Mouse (Mus musculus) spleen, adult 2 months (tissue): Measurements from ENCODE around the gene Itih4. TPM values are rescaled to one million over a fixed set of nuclear protein-coding genes. Genes with fewer than 3 reads are reported as not detected.
A peak's percentile ranks its signal among the peaks of the same experiment; 100 is the strongest.

ENCODE experiments used
- DNase-seq, 2 experiments: peaks; one replicate each; pipeline versions ENCODE4 v3.0.0 to v3.0.0-alpha.2; 2012 to 2021; ENCODE audit warnings: low spot score in 2 of 2, low read depth in 1 of 2
- H3K27ac ChIP-seq: fragments of 200-500 bp; 2 replicates; pipeline ENCODE4 v1.5.1; 2012; ENCODE audit warnings: low read length, inconsistent platforms; ENCODE audit not compliant: insufficient read depth
- H3K27me3 ChIP-seq: fragments of 200-500 bp; 2 replicates; pipeline ENCODE4 v1.6.1; 2012; ENCODE audit warnings: mild to moderate bottlenecking, moderate library complexity, low read length, inconsistent platforms; ENCODE audit not compliant: control insufficient read depth, insufficient read depth
- H3K36me3 ChIP-seq: fragments of 200-500 bp; 2 replicates; pipeline ENCODE4 v1.6.1; 2012; ENCODE audit warnings: mild to moderate bottlenecking, low read length, inconsistent platforms; ENCODE audit not compliant: control insufficient read depth, insufficient read depth
- H3K4me1 ChIP-seq: fragments of 200-500 bp; 2 replicates; pipeline ENCODE4 v1.6.1; 2011; ENCODE audit warnings: inconsistent platforms; ENCODE audit not compliant: control insufficient read depth, insufficient read depth, insufficient read length
- H3K4me3 ChIP-seq: fragments of 200-500 bp; 2 replicates; pipeline ENCODE4 v1.5.1; 2011; ENCODE audit warnings: mild to moderate bottlenecking, inconsistent platforms; ENCODE audit not compliant: insufficient read depth, insufficient read length; ENCODE audit errors: extremely low read depth
- CTCF ChIP-seq: fragments of 200-500 bp; IDR thresholded peaks from 2 replicates; pipeline ENCODE4 v1.5.1; 2011; ENCODE audit warnings: mild to moderate bottlenecking, inconsistent platforms; ENCODE audit not compliant: insufficient read depth, insufficient read length, insufficient replicate concordance; ENCODE audit errors: extremely low read depth
- POLR2A ChIP-seq: fragments of 200-500 bp; IDR thresholded peaks from 2 replicates; pipeline ENCODE4 v1.6.1; 2011; ENCODE audit warnings: low read depth, low read length, inconsistent platforms
- WGBS: fragments of 180-500 bp; shearing (Covaris S2); methylation state at CpG from one replicate; pipeline ENCODE4 v1.1.7; 2018; 5-methylcytosine and 5-hydroxymethylcytosine counted together
- polyA plus RNA-seq: library from polyadenylated mRNA; depleted of rRNA; stranded (reverse); fragments of >200 nt; gene quantifications from 2 replicates; pipeline ENCODE4 v1.2.3, GENCODE M21; 2012; rRNA removed

Itih4 gene
- polyA plus RNA-seq = 0.50 and 1.2 TPM in 2 replicates

DNA sequence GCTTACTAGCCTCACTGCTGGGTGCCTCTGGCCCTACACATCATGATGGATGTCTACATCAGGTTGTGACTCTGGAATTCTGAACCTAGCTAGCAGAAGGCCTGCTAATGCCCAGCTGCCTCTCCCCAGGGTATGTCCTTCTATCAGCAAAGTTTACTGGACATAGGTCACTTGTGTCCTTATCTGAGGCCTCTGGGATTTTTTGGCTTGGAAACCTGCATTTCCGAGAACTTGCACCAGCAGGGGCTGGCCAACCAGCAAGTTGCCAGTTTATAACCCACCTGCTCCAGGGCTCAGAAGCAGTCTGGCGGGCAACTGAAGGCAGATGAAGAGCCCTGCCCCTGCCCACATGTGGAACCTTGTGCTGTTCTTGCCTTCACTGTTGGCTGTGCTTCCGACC, at the start of gene Itih4:
Itih4 (plus strand) TSS at position 273 of the 400 bp plus-strand sequence.
- H3K27ac ChIP-seq = no peak within 1 kb of the TSS
- no peaks in the 10 kb centered on the region for H3K36me3 ChIP-seq
- no peak within 1 kb of the TSS for H3K4me3 ChIP-seq
- TF ChIP-seq CTCF (no peak), POLR2A (no peak)
- H3K27me3 ChIP-seq = no peaks in the 10 kb centered on the region
- DNase-seq = no peak
- H3K4me1 ChIP-seq = peaks cover 3% of the 10 kb centered on the region; the same call in 1 of the 2 replicates
- WGBS = 93% methylated on average over 3 of the region's 3 CpGs

- DNase-seq = peak in 1 of 2 experiments; percentile 5
- Histone ChIP-seq H3K27me3 (no peaks in the 10 kb centered on the region), H3K4me1 (no peaks in the 10 kb centered on the region; the same call in 1 of the 2 replicates), H3K27ac (no peak overlapping the region), H3K36me3 (0 out of 2 replicates have a peak, but pooled peaks cover 1% of the 10 kb centered on the region), H3K4me3 (no peak overlapping the region)
- TF ChIP-seq POLR2A (no peak), CTCF (no peak)
- WGBS = 51% methylated on average over 14 of the region's 14 CpGs
Observed at GRCm38 (mm10) chr14:30837416-30837996, 48.8 kb upstream of the Itih4 start.

- Histone ChIP-seq H3K4me1 (no peaks in the 10 kb centered on the region), H3K27ac (no peak overlapping the region), H3K27me3 (no peaks in the 10 kb centered on the region), H3K36me3 (no peaks in the 10 kb centered on the region), H3K4me3 (no peak overlapping the region)
- TF ChIP-seq POLR2A (no peak), CTCF (no peak)
- no peak for DNase-seq
- WGBS = 97% methylated on average over 3 of the region's 3 CpGs
Observed at GRCm38 (mm10) chr14:30843701-30844100, 42.6 kb upstream of the Itih4 start.

DNA sequence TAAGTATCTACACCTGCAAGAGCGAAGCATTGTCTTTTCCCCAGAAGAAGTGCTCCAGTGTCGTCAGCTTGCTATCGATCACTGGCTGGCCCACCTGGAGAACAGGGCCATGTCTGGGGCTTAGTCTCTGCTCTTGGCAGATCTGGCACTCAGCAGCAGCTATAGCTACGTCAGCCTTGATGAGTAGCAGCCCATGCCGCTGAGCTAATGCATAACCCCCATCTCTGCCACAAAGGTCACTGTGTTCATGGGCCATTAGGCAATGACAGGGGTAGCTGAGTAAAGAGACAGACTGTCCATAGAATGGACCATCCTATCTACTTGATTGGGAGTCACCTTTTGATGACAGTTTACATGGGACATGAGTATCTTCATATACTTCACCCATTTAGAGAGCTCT, 35.8 kb upstream of the Itih4 start:
- DNase-seq = no peak
- Histone ChIP-seq H3K4me3 (no peak overlapping the region), H3K27me3 (no peaks in the 10 kb centered on the region), H3K36me3 (no peaks in the 10 kb centered on the region), H3K27ac (no peak overlapping the region), H3K4me1 (no peaks in the 10 kb centered on the region)
- 93% methylated on average over 5 of the region's 5 CpGs for WGBS
- TF ChIP-seq POLR2A (no peak), CTCF (no peak)

DNA sequence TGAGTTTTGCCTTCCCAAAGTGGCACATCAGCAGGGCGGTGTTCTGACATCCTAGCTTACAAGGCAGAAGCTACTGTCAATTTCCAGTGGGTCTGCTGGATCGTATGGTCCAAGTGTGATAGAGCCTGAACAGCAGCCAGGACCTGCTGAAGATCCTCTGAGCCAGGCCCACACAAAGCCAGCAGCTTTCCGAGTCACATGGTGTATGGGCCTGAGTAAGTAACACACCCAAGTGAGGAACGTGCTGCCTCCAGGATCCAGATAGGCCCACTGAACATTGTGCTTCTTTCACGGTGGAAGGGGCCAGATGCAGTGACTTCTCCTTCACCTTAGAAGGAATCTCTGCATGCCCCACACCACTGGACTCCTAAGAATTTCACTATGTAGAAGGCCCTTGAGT, 34.0 kb upstream of the Itih4 start:
- no peaks in the 10 kb centered on the region for H3K36me3 ChIP-seq
- 91% methylated on average over 5 of the region's 5 CpGs for WGBS

GRCm38 (mm10) chr14:30855316-30855715, 31.0 kb upstream of the Itih4 start:
- Histone ChIP-seq H3K36me3 (no peaks in the 10 kb centered on the region), H3K4me3 (no peak overlapping the region), H3K27ac (no peak overlapping the region), H3K27me3 (no peaks in the 10 kb centered on the region), H3K4me1 (no peaks in the 10 kb centered on the region)
- WGBS = 89% methylated on average over 3 of the region's 3 CpGs
- TF ChIP-seq CTCF (no peak), POLR2A (no peak)
- no peak for DNase-seq

More for the DNA sequence above, 34.0 kb upstream of the Itih4 start:
- DNase-seq = no peak
- no peaks in the 10 kb centered on the region for H3K27me3 ChIP-seq
- H3K4me1 ChIP-seq = no peaks in the 10 kb centered on the region
- H3K27ac ChIP-seq = no peak overlapping the region
- no peak overlapping the region for H3K4me3 ChIP-seq
- no peak for TF ChIP-seq CTCF
- no peak for TF ChIP-seq POLR2A

GRCm38 (mm10) chr14:30856885-30857507, 29.3 kb upstream of the Itih4 start:
- DNase-seq = no peak
- TF ChIP-seq POLR2A (no peak), CTCF (no peak)
- H3K4me3 ChIP-seq = no peak overlapping the region
- no peak overlapping the region for H3K27ac ChIP-seq
- no peaks in the 10 kb centered on the region for H3K4me1 ChIP-seq
- H3K27me3 ChIP-seq = no peaks in the 10 kb centered on the region
- H3K36me3 ChIP-seq = no peaks in the 10 kb centered on the region
- 89% methylated on average over 10 of the region's 10 CpGs for WGBS
